In genomic region chr11:93762832-93763530, GRCm38 (mm10) we compare ENCODE assay signal across 7 mouse cellular contexts.
DNase-seq lines count a peak whose midpoint lies in the region; ATAC-seq and TF ChIP-seq lines count a peak whose summit lies in the region.

No protein-coding gene starts in this region.

- no peak overlapping the region for H3K4me3 ChIP-seq in forebrain, embryonic 12.5 days (replicated peaks)
- H3K4me3 ChIP-seq in midbrain, embryonic 14.5 days (replicated peaks; ENCODE audit: low read depth, low read length): no peak overlapping the region

- CTCF ChIA-PET in Patski (lab: Charles Lee): no interaction called here

- 24% methylated on average over 18 of the region's 18 CpGs for WGBS in forebrain, embryonic 12.5 days
- WGBS in midbrain, embryonic 14.5 days: 19% methylated on average over 18 of the region's 18 CpGs

- no peak overlapping the region for H3K27ac ChIP-seq in forebrain, embryonic 12.5 days
- H3K27ac ChIP-seq in midbrain, embryonic 14.5 days (replicated peaks; ENCODE audit: low read depth, low read length): no peak overlapping the region

- H3K36me3 ChIP-seq in forebrain, embryonic 12.5 days (replicated peaks): no peaks in the 10 kb centered on the region
- H3K36me3 ChIP-seq in midbrain, embryonic 14.5 days (ENCODE audit: control insufficient read depth, insufficient read depth, low read length): no peaks in the 10 kb centered on the region

- POLR2A ChIA-PET in Patski (lab: Charles Lee): no interaction called here

- in situ Hi-C loops in Patski (cut with MboI; ENCODE audit: low pct_unique_long_range_greater_than_20kb): no loop called here

- H3K9ac ChIP-seq in forebrain, embryonic 12.5 days: no peak overlapping the region
- no peak overlapping the region for H3K9ac ChIP-seq in midbrain, embryonic 14.5 days (replicated peaks; ENCODE audit: low read length)

- no peaks in the 10 kb centered on the region for H3K9me3 ChIP-seq in forebrain, embryonic 12.5 days
- no peaks in the 10 kb centered on the region for H3K9me3 ChIP-seq in midbrain, embryonic 14.5 days (ENCODE audit: control insufficient read depth, low read length)

- TF ChIP-seq CTCF in Patski (IDR thresholded peaks at IDR 0.05): peak; percentile 33

- no peak for DNase-seq in Patski (ENCODE audit: low read depth, low spot score)
- DNase-seq in c-Kit-positive CD71-negative TER-119-negative erythroid progenitor cells, embryonic 14.5 days (ENCODE audit: low read depth): peak; percentile 7
- DNase-seq in induced T-regulatory cell, adult 2 months (ENCODE audit: low read depth): peak; percentile 5
- peak; percentile 50 for DNase-seq in left cerebral cortex, adult 11 months (ENCODE audit: low spot score)
- peak; percentile 82 for DNase-seq in midbrain, embryonic 14.5 days

- ATAC-seq in Patski: no peak
- ATAC-seq in forebrain, embryonic 12.5 days (ENCODE audit: low FRiP score): peak; percentile 75; the same call in 1 of the 2 replicates
- no peak for ATAC-seq in midbrain, embryonic 14.5 days (ENCODE audit: low FRiP score, low TSS enrichment)
- ATAC-seq in monocyte, adult 5-6 weeks (replicated peaks; ENCODE audit: insufficient number of reproducible peaks, low FRiP score, low TSS enrichment, poor library complexity, severe bottlenecking): no peak

- peaks cover 11% of the 10 kb centered on the region for H3K27me3 ChIP-seq in Patski
- H3K27me3 ChIP-seq in forebrain, embryonic 12.5 days: no peaks in the 10 kb centered on the region
- no peaks in the 10 kb centered on the region for H3K27me3 ChIP-seq in midbrain, embryonic 14.5 days (ENCODE audit: control insufficient read depth, insufficient read depth, low read length)

- peaks cover 8% of the 10 kb centered on the region; the same call in 1 of the 2 replicates for H3K4me1 ChIP-seq in forebrain, embryonic 12.5 days
- H3K4me1 ChIP-seq in midbrain, embryonic 14.5 days (ENCODE audit: control insufficient read depth, insufficient read depth, low read length): no peaks in the 10 kb centered on the region

- H3K4me2 ChIP-seq in forebrain, embryonic 12.5 days: peak overlapping the region; percentile 45
- peak overlapping the region; percentile 46 for H3K4me2 ChIP-seq in midbrain, embryonic 14.5 days (ENCODE audit: low read length)
